Mouse (Mus musculus): ENCODE results near the gene Cnga2. TPM values are rescaled to one million over a fixed set of nuclear protein-coding genes. Genes with fewer than 3 reads are reported as not detected.

Cnga2 gene
- polyA plus RNA-seq, 2 experiments from 2014 or later, result not detected

Other genes starting within 250 kb of the Cnga2 start
- gene Vma21, start 175.9 kb upstream of the Cnga2 start, polyA plus RNA-seq (2017; shearing (Covaris generic)), result 10 to 100 TPM; 40.6 to 46.8 TPM
- gene Gm1141, start 70.8 kb upstream of the Cnga2 start, polyA plus RNA-seq (2017; shearing (Covaris generic)), result under 1 TPM in 1 of 2 experiments, not detected in 1; 0.28 TPM
- not detected for gene Prrg3, start 29.2 kb upstream of the Cnga2 start, polyA plus RNA-seq (2017; shearing (Covaris generic))
- not detected for gene Fate1, start 18.9 kb upstream of the Cnga2 start, polyA plus RNA-seq (2017; shearing (Covaris generic))
- not detected for gene Magea4, start 230.2 kb downstream of the Cnga2 start, polyA plus RNA-seq (2017; shearing (Covaris generic))

Data from activated CD4-positive, CD25-positive, alpha-beta regulatory T cell, adult 4 months (primary cell).